Mouse (Mus musculus) forebrain, embryonic 10.5 days (tissue): Measurements from ENCODE around the gene Stat2. TPM values are rescaled to one million over a fixed set of nuclear protein-coding genes. Genes with fewer than 3 reads are reported as not detected.
"Not testable (repeated sequence)": the region's sequence is repeated elsewhere in the genome, so short reads cannot be mapped to it uniquely, and the experiment has no call there.

ENCODE experiments used
- DNase-seq: peaks from one replicate; pipeline ENCODE4 v3.0.0-alpha.2; 2017; ENCODE audit warnings: low spot score; ENCODE audit errors: extremely low spot score
- H3K27ac ChIP-seq: fragments of 300-500 bp; sonication (generic); 2 replicates; pipeline ENCODE4 v1.5.1; 2016; ENCODE audit warnings: mild to moderate bottlenecking
- H3K27me3 ChIP-seq: fragments of 300-500 bp; sonication (generic); 2 replicates; pipeline ENCODE4 v1.6.1; 2016; ENCODE audit warnings: mild to moderate bottlenecking; ENCODE audit not compliant: poor library complexity, severe bottlenecking
- H3K36me3 ChIP-seq: fragments of 300-500 bp; sonication (generic); replicated peaks from 2 replicates; pipeline ENCODE4 v1.6.1; 2016; ENCODE audit warnings: mild to moderate bottlenecking, moderate library complexity
- H3K4me1 ChIP-seq: fragments of 300-500 bp; sonication (generic); 2 replicates; pipeline ENCODE4 v1.6.1; 2016
- H3K4me3 ChIP-seq: fragments of 300-500 bp; sonication (generic); 2 replicates; pipeline ENCODE4 v1.5.1; 2016; ENCODE audit warnings: mild to moderate bottlenecking, moderate library complexity
- H3K9me3 ChIP-seq: fragments of 300-500 bp; sonication (generic); 2 replicates; pipeline ENCODE4 v1.6.1; 2016; ENCODE audit warnings: mild to moderate bottlenecking, moderate library complexity
- WGBS: fragments of 180-500 bp; shearing (Covaris S2); methylation state at CpG from one replicate; pipeline ENCODE4 v1.1.7; 2016; 5-methylcytosine and 5-hydroxymethylcytosine counted together
- polyA plus RNA-seq: library from polyadenylated mRNA; unstranded; fragments of >200 nt; fragmentation: Nextera tagmentation; extraction: Ambion mirVana; gene quantifications from 2 replicates; pipeline ENCODE4 v1.2.1, GENCODE M21; 2016

The Stat2 gene
- polyA plus RNA-seq, 1 experiment from 2014 or later: 10.7 TPM

DNA sequence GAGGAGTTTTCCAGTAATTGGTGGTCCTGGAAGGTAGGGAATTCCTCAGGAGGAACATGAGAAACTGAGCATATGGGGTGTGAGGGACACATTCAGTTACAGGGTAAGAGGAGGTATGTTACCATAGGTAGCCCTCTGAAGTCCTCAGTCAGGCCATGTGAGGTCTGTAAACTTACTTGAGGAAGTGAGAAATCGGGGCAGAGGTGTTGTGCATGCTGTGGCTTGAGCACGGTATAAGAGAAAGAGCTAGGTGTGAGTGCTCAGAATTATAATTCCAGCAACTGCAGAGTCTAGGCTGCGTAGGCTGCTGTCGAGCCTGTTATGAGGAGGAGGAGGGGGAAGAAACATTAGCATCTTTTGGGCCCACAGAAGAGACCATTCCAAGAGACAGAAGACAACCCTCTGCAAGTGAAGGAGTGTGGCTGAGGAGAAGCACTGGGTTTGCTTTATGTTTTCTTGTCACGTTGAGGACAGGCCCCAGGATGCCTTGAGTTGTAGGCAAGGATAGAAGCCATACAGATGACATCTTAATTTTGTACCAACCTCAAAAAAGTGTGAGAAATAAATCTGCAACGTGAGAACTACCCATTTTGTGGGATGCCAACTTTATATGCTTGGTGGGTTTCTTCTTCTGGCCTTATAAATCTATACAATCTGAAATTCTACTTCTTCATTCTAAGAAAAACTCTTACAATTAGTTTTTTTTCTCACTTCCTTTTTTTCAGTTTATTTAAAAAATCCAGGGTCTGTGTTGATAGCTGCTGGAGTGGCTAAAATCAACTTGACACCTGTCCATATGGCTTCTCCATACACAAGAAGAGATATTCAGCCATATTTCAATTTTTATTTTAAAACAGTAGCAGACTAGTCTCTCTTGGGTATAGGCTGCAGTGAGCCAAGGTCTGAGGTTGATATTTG lies 6.7 kb upstream of the Stat2 start:
- no peaks in the 10 kb centered on the region for H3K4me1 ChIP-seq
- no peak overlapping the region for H3K4me3 ChIP-seq
- H3K9me3 ChIP-seq: no peaks in the 10 kb centered on the region
- DNase-seq: no peak
- no peak overlapping the region for H3K27ac ChIP-seq
- H3K36me3 ChIP-seq: no peaks in the 10 kb centered on the region
- peaks cover 3% of the 10 kb centered on the region; the same call in 1 of the 2 replicates for H3K27me3 ChIP-seq
- 87% methylated on average over 6 of the region's 6 CpGs for WGBS

DNA sequence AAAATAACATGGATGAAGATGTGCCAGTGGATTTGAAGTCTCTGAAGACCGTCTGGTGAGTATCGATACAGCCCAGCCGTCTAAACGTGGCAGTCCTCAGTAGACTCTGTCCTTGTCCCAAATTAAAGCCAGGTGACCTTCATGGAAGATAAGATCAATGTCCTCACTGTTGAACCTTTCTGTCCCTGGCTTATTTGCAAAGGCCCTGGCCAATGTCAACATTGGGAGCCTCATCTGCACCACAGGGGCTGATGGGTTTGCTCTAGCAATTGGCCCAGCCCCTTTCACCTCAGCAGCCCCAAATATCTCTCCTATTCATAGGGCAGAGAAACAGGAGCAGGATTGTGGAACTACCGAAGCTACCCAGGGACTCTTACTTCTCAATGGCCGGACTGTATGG lies 2.0 kb upstream of the Stat2 start, which contains the start of gene Apof:
Gene Apof (plus strand): TSS at position 301 of the 400 bp plus-strand sequence.
- 76% methylated on average over 6 of the region's 6 CpGs for WGBS
- DNase-seq: no peak
- Histone ChIP-seq H3K9me3 (no peaks in the 10 kb centered on the region; the same call in 1 of the 2 replicates), H3K4me3 (peak within 1 kb of the TSS; percentile 82; the same call in 1 of the 2 replicates), H3K4me1 (peaks cover 11% of the 10 kb centered on the region), H3K36me3 (no peaks in the 10 kb centered on the region), H3K27me3 (peaks cover 14% of the 10 kb centered on the region), H3K27ac (no peak within 1 kb of the TSS)

DNA sequence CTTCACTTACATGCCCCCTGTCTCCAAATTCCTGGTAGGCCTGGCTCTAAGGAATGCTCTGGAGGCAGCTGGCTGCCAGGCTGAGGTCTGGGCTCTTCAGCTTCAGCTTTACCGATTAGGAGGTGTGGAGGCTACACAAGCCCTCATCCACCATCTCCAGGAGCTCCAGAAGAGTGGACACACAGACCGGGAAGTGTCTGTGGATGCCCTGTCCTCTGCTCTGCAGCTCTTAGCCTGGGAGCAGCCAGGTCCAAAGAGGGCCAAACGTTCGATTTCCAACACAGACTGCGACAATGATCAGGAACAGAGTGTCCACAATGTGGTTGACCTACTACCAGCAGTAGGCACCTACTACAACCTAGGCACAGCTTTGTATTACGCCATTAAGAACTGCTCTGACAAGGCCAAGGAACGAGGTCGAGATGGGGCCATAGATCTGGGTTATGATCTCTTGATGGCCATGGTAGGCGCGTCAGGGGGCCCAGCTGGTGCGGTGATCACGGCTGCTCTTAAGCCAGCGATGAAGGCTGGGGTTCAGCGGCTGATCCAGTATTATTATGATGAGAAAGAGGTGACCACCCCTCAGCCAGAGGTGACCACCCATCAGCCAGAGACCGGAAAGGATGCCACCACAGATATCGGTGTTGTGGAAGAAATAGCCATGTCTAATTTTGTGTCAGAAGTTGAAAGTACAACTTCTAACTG lies 1.0 kb upstream of the Stat2 start:
- Histone ChIP-seq H3K4me3 (peak overlapping the region; percentile 82), H3K27ac (no peak overlapping the region), H3K4me1 (peaks cover 11% of the 10 kb centered on the region), H3K27me3 (peaks cover 14% of the 10 kb centered on the region), H3K36me3 (no peaks in the 10 kb centered on the region), H3K9me3 (no peaks in the 10 kb centered on the region; the same call in 1 of the 2 replicates)
- DNase-seq: no peak
- 89% methylated on average over 16 of the region's 16 CpGs for WGBS

DNA sequence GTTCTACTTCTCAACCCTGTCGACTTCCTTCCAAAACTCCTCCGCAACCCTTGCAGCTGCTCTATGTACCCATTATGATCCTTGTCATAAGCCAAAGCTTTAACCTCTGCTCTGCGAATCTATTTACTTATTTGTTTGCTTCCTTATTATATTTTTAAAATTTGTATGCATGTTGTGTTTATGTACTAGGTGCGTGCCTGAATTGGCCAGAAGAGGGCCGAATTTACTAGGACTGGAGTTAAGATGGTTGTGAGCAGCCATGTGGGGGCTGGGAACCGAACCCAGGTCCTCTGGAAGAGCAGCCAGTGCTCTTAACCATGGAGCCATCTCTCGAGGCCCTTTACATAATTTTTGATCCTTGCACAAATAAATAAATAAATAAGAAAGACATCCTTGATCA lies 507 bp downstream of the Stat2 start:
- no peaks in the 10 kb centered on the region for H3K36me3 ChIP-seq
- H3K4me1 ChIP-seq: peaks cover 11% of the 10 kb centered on the region
- H3K27me3 ChIP-seq: peaks cover 14% of the 10 kb centered on the region
- H3K9me3 ChIP-seq: no peaks in the 10 kb centered on the region; the same call in 1 of the 2 replicates
- no peak for DNase-seq
- WGBS: 44% methylated on average over 7 of the region's 7 CpGs
- H3K27ac ChIP-seq: peak overlapping the region; percentile 88
- peak overlapping the region; percentile 82 for H3K4me3 ChIP-seq

- Histone ChIP-seq H3K27me3 (peaks cover 14% of the 10 kb centered on the region), H3K9me3 (no peaks in the 10 kb centered on the region; the same call in 1 of the 2 replicates), H3K4me1 (peaks cover 11% of the 10 kb centered on the region), H3K27ac (no peak overlapping the region), H3K4me3 (no peak overlapping the region), H3K36me3 (0 out of 2 replicates have a peak, but pooled peaks cover 5% of the 10 kb centered on the region)
- DNase-seq: no peak
- 77% methylated on average over 2 of the region's 2 CpGs for WGBS
These were observed 1.5 kb downstream of the Stat2 start for GRCm38 (mm10) chr10:128271883-128272282.

DNA sequence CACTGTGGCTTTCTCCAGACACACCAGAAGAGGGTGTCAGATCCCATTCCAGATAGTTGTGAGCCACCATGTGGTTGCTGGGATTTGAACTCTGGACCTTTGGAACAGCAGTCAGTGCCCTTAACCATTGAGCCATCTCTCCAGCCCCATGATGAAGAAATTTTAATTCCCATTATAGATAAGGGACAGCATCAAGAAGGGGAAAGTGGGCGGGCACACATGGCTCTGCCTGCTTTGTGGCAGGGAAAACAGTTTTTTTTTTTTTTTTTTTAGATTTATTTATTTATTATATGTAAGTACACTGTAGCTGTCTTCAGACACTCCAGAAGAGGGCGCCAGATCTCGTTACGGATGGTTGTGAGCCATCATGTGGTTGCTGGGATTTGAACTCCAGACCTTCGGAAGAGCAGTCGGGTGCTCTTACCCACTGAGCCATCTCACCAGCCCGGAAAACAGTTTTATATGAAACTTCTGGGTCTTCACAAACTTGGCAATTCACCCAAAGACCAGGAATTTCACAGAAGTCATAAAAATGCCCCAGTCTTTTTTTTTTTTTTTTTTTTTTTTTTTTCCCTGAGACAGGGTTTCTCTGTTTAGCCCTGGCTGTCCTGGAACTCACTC lies 2.6 kb downstream of the Stat2 start:
- WGBS: 80% methylated on average over 7 of the region's 7 CpGs

GRCm38 (mm10) chr10:128275374-128275773 lies 5.0 kb downstream of the Stat2 start:
- H3K4me3 ChIP-seq, H3K9me3 ChIP-seq, H3K27me3 ChIP-seq, H3K27ac ChIP-seq, H3K4me1 ChIP-seq, DNase-seq: not testable (repeated sequence)
- H3K36me3 ChIP-seq: peaks cover 26% of the 10 kb centered on the region
- WGBS: 100% methylated on average over 1 of the region's 1 CpGs

More for the DNA sequence above, 2.6 kb downstream of the Stat2 start:
- not testable (repeated sequence) for DNase-seq, H3K9me3 ChIP-seq, H3K27ac ChIP-seq, H3K4me3 ChIP-seq, H3K36me3 ChIP-seq
- Histone ChIP-seq H3K27me3 (peaks cover 14% of the 10 kb centered on the region), H3K4me1 (peaks cover 11% of the 10 kb centered on the region)

GRCm38 (mm10) chr10:128278158-128278557 lies 7.8 kb downstream of the Stat2 start:
- Histone ChIP-seq H3K9me3 (no peaks in the 10 kb centered on the region), H3K27ac (no peak overlapping the region), H3K27me3 (no peaks in the 10 kb centered on the region), H3K4me3 (no peak overlapping the region), H3K36me3 (peaks cover 50% of the 10 kb centered on the region), H3K4me1 (peaks cover 3% of the 10 kb centered on the region; the same call in 1 of the 2 replicates)
- WGBS: 56% methylated on average over 6 of the region's 6 CpGs
- no peak for DNase-seq

DNA sequence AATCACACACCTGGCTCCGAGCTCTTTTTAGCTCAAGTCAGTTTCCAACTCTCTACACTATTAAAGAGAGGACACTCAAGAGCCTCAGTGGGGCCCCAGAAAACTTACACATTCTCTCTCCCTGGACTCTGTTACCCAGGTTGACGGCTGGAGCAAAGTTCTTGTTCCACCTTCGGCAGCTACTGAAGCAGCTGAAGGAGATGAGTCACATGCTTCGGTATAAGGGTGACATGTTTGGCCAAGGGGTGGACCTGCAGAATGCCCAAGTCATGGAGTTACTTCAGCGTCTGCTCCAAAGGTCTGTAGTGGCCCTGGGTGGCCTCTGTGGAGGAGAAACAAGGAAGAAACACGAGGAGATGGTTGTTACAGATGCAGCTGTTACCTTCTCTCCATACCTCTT lies 10.6 kb downstream of the Stat2 start:
- no peak for DNase-seq
- Histone ChIP-seq H3K4me1 (peaks cover 3% of the 10 kb centered on the region; the same call in 1 of the 2 replicates), H3K9me3 (no peaks in the 10 kb centered on the region), H3K36me3 (peaks cover 76% of the 10 kb centered on the region), H3K27me3 (no peaks in the 10 kb centered on the region), H3K4me3 (no peak overlapping the region), H3K27ac (no peak overlapping the region)
- 90% methylated on average over 6 of the region's 6 CpGs for WGBS

DNA sequence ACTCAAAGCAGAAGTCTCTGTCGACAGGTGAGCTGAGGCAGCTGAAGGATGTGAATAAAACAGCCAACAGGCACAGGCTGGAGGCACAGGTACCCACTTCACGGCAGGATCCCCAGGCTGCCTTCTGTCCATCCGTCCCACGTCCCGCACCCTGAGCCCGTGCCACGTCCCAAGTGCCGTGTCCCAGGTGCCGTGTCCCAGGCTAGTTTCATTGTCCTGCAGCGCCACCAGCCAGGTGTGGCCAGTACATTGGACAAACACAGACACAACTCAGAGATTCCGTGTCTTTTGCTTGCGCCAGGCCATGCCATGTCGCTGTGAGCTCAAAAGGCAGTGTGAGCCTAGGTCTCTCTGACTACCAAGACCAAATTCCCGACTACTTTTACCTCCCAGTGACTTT lies 11.3 kb downstream of the Stat2 start:
- Histone ChIP-seq H3K27ac (no peak overlapping the region), H3K9me3 (no peaks in the 10 kb centered on the region), H3K36me3 (peaks cover 76% of the 10 kb centered on the region), H3K27me3 (no peaks in the 10 kb centered on the region), H3K4me1 (peaks cover 3% of the 10 kb centered on the region; the same call in 1 of the 2 replicates), H3K4me3 (no peak overlapping the region)
- no peak for DNase-seq
- WGBS: 93% methylated on average over 14 of the region's 14 CpGs

GRCm38 (mm10) chr10:128282886-128283450 lies 12.6 kb downstream of the Stat2 start:
- DNase-seq: no peak
- Histone ChIP-seq H3K27me3 (no peaks in the 10 kb centered on the region), H3K9me3 (no peaks in the 10 kb centered on the region), H3K36me3 (peaks cover 73% of the 10 kb centered on the region), H3K27ac (no peak overlapping the region), H3K4me1 (peaks cover 3% of the 10 kb centered on the region; the same call in 1 of the 2 replicates), H3K4me3 (no peak overlapping the region)
- 91% methylated on average over 20 of the region's 20 CpGs for WGBS
